8 mouse cellular contexts compared by ENCODE assay signal in the genomic region with DNA sequence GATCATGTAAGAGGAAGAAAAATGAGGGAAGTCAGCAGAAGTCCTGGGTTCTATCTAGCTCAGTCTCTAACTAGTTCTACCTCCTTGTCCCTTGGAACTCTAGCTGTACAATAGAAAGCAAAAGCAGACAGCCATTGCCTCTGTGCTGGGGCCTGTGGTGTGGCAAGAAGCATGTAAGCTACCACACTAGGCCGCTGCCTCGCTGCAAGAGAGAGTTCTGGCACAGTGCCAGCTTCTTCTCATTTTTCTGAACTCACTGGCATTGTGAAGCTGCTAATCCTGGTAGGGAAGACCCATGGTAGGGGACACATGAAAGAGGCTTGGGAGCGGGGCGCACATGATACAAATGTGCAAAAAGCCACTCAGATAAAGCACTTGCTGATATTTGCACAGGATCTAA.
A peak's percentile ranks its signal among the peaks of the same experiment; 100 is the strongest.
DNase-seq lines count a peak whose midpoint lies in the region; ATAC-seq lines count a peak whose summit lies in the region.

No protein-coding gene starts in this region.

- no peak overlapping the region for H3K9ac ChIP-seq in limb, embryonic 13.5 days
- no peak overlapping the region for H3K9ac ChIP-seq in embryonic facial prominence, embryonic 12.5 days
- H3K9ac ChIP-seq in midbrain, embryonic 12.5 days (replicated peaks), result no peak overlapping the region
- no peak overlapping the region for H3K9ac ChIP-seq in hindbrain, embryonic 12.5 days

- H3K4me2 ChIP-seq in limb, embryonic 13.5 days (replicated peaks), result no peak overlapping the region
- H3K4me2 ChIP-seq in embryonic facial prominence, embryonic 12.5 days (replicated peaks), result no peak overlapping the region
- H3K4me2 ChIP-seq in midbrain, embryonic 12.5 days (replicated peaks), result no peak overlapping the region
- H3K4me2 ChIP-seq in hindbrain, embryonic 12.5 days (replicated peaks), result no peak overlapping the region

- H3K4me1 ChIP-seq in limb, embryonic 13.5 days, result peaks cover 6% of the 10 kb centered on the region
- no peaks in the 10 kb centered on the region for H3K4me1 ChIP-seq in limb, embryonic 10.5 days
- no peaks in the 10 kb centered on the region for H3K4me1 ChIP-seq in embryonic facial prominence, embryonic 12.5 days
- no peaks in the 10 kb centered on the region for H3K4me1 ChIP-seq in midbrain, embryonic 12.5 days
- no peaks in the 10 kb centered on the region for H3K4me1 ChIP-seq in hindbrain, embryonic 12.5 days

- peak; percentile 21 for DNase-seq in embryo, embryonic 11 days
- DNase-seq in embryo, embryonic 10 days (ENCODE audit: low spot score), result no peak
- DNase-seq in limb, embryonic 10.5 days (ENCODE audit: low spot score), result no peak

- no peaks in the 10 kb centered on the region for H3K36me3 ChIP-seq in limb, embryonic 13.5 days
- no peaks in the 10 kb centered on the region for H3K36me3 ChIP-seq in limb, embryonic 10.5 days
- no peaks in the 10 kb centered on the region for H3K36me3 ChIP-seq in embryonic facial prominence, embryonic 12.5 days
- H3K36me3 ChIP-seq in midbrain, embryonic 12.5 days, result no peaks in the 10 kb centered on the region
- no peaks in the 10 kb centered on the region for H3K36me3 ChIP-seq in hindbrain, embryonic 12.5 days

- H3K4me3 ChIP-seq in limb, embryonic 13.5 days, result no peak overlapping the region
- no peak overlapping the region for H3K4me3 ChIP-seq in limb, embryonic 10.5 days
- H3K4me3 ChIP-seq in embryonic facial prominence, embryonic 12.5 days, result no peak overlapping the region
- H3K4me3 ChIP-seq in midbrain, embryonic 12.5 days, result no peak overlapping the region
- no peak overlapping the region for H3K4me3 ChIP-seq in hindbrain, embryonic 12.5 days

- no peak overlapping the region for H3K27ac ChIP-seq in limb, embryonic 13.5 days
- H3K27ac ChIP-seq in limb, embryonic 10.5 days, result no peak overlapping the region
- H3K27ac ChIP-seq in embryonic facial prominence, embryonic 12.5 days, result no peak overlapping the region
- H3K27ac ChIP-seq in midbrain, embryonic 12.5 days (replicated peaks), result no peak overlapping the region
- no peak overlapping the region for H3K27ac ChIP-seq in hindbrain, embryonic 12.5 days

- ATAC-seq in limb, embryonic 13.5 days (ENCODE audit: low FRiP score, low read depth), result peak; percentile 48
- ATAC-seq in embryonic facial prominence, embryonic 12.5 days (ENCODE audit: insufficient number of reproducible peaks, insufficient read depth, low FRiP score, low TSS enrichment), result 0 out of 2 replicates have a peak, but pooled peaks have one; percentile 15
- peak; percentile 78 for ATAC-seq in midbrain, embryonic 12.5 days (ENCODE audit: low FRiP score, low read depth)
- no peak for ATAC-seq in cerebellum, adult (ENCODE audit: insufficient number of reproducible peaks, low FRiP score, low TSS enrichment)
- ATAC-seq in hindbrain, embryonic 12.5 days (ENCODE audit: low FRiP score), result no peak

- WGBS in limb, embryonic 13.5 days, result 64% methylated on average over 4 of the region's 4 CpGs
- 90% methylated on average over 4 of the region's 4 CpGs for WGBS in limb, embryonic 10.5 days
- 60% methylated on average over 4 of the region's 4 CpGs for WGBS in embryonic facial prominence, embryonic 12.5 days
- 51% methylated on average over 4 of the region's 4 CpGs for WGBS in midbrain, embryonic 12.5 days
- 57% methylated on average over 4 of the region's 4 CpGs for WGBS in hindbrain, embryonic 12.5 days

- peaks cover 81% of the 10 kb centered on the region for H3K27me3 ChIP-seq in limb, embryonic 13.5 days
- peaks cover 100% of the 10 kb centered on the region for H3K27me3 ChIP-seq in limb, embryonic 10.5 days (ENCODE audit: low read depth, poor library complexity, severe bottlenecking)
- peaks cover 57% of the 10 kb centered on the region for H3K27me3 ChIP-seq in embryonic facial prominence, embryonic 12.5 days
- H3K27me3 ChIP-seq in midbrain, embryonic 12.5 days, result peaks cover 96% of the 10 kb centered on the region
- H3K27me3 ChIP-seq in hindbrain, embryonic 12.5 days, result peaks cover 95% of the 10 kb centered on the region

- no peaks in the 10 kb centered on the region for H3K9me3 ChIP-seq in limb, embryonic 13.5 days
- H3K9me3 ChIP-seq in limb, embryonic 10.5 days (replicated peaks), result no peaks in the 10 kb centered on the region
- H3K9me3 ChIP-seq in embryonic facial prominence, embryonic 12.5 days, result no peaks in the 10 kb centered on the region
- H3K9me3 ChIP-seq in midbrain, embryonic 12.5 days, result no peaks in the 10 kb centered on the region
- no peaks in the 10 kb centered on the region for H3K9me3 ChIP-seq in hindbrain, embryonic 12.5 days (replicated peaks)

Comparison
In these comparisons a context has a peak if more than half of its experiments do, and no peak if none do; other contexts are left out.
1. ATAC-seq: peak in limb, embryonic 13.5 days (single experiment), embryonic facial prominence, embryonic 12.5 days (single experiment) and midbrain, embryonic 12.5 days (single experiment); none in cerebellum, adult (single experiment) and hindbrain, embryonic 12.5 days (single experiment).